Mouse (Mus musculus) kidney, adult 2 months (tissue): ENCODE results near the gene Tomm70a. TPM values are rescaled to one million over a fixed set of nuclear protein-coding genes. Genes with fewer than 3 reads are reported as not detected.
A peak's percentile ranks its signal among the peaks of the same experiment; 100 is the strongest.

ENCODE experiments used
- DNase-seq: peaks from one replicate; pipeline ENCODE4 v3.0.0; 2021
- H3K27ac ChIP-seq: fragments of 200-500 bp; 2 replicates; pipeline ENCODE4 v1.5.1; 2012; ENCODE audit warnings: low read depth, low read length, control low read depth, inconsistent platforms; ENCODE audit not compliant: insufficient read depth
- H3K27me3 ChIP-seq: fragments of 200-500 bp; replicated peaks from 2 replicates; pipeline ENCODE4 v1.6.1; 2012; ENCODE audit warnings: mild to moderate bottlenecking, moderate library complexity, low read length, inconsistent platforms; ENCODE audit not compliant: control insufficient read depth, insufficient read depth
- H3K36me3 ChIP-seq: fragments of 200-500 bp; 2 replicates; pipeline ENCODE4 v1.6.1; 2012; ENCODE audit warnings: mild to moderate bottlenecking, moderate library complexity, low read length, inconsistent platforms; ENCODE audit not compliant: control insufficient read depth, insufficient read depth
- H3K4me1 ChIP-seq: fragments of 200-500 bp; 2 replicates; pipeline ENCODE4 v1.6.1; 2011; ENCODE audit warnings: low read length; ENCODE audit not compliant: control insufficient read depth, insufficient read depth
- H3K4me3 ChIP-seq: fragments of 200-500 bp; 2 replicates; pipeline ENCODE4 v1.5.1; 2011; ENCODE audit warnings: mild to moderate bottlenecking, low read depth, low read length, control low read depth; ENCODE audit not compliant: insufficient read depth
- CTCF ChIP-seq: fragments of 200-500 bp; conservative IDR thresholded peaks from 2 replicates; pipeline ENCODE4 v1.5.1; 2011; ENCODE audit warnings: low read depth, mild to moderate bottlenecking, control low read depth, low read length, moderate library complexity, mixed read lengths; ENCODE audit not compliant: insufficient read depth, insufficient read length
- POLR2A ChIP-seq: fragments of 200-500 bp; IDR thresholded peaks from one replicate; pipeline ENCODE4 v1.6.1; 2011; ENCODE audit warnings: low read depth, low read length, control low read depth
- WGBS: fragments of 180-500 bp; shearing (Covaris S2); methylation state at CpG from one replicate; pipeline ENCODE4 v1.1.7; 2018; 5-methylcytosine and 5-hydroxymethylcytosine counted together
- polyA plus RNA-seq: library from polyadenylated mRNA; depleted of rRNA; stranded (reverse); fragments of >200 nt; gene quantifications from 2 replicates; pipeline ENCODE4 v1.2.3, GENCODE M21; 2012

The Tomm70a gene
- polyA plus RNA-seq, 1 experiment: 12.5 TPM

- no peak overlapping the region for H3K27ac ChIP-seq
- no peak for TF ChIP-seq POLR2A
- TF ChIP-seq CTCF: no peak
- H3K27me3 ChIP-seq: no peaks in the 10 kb centered on the region
- no peaks in the 10 kb centered on the region for H3K36me3 ChIP-seq
- H3K4me1 ChIP-seq: peaks cover 7% of the 10 kb centered on the region
- WGBS: 80% methylated on average over 5 of the region's 5 CpGs
- H3K4me3 ChIP-seq: no peak overlapping the region
- no peak for DNase-seq
Measured at GRCm38 (mm10) chr16:57099572-57100237, 21.8 kb upstream of the Tomm70a start.

GRCm38 (mm10) chr16:57101174-57101573 is 20.3 kb upstream of the Tomm70a start:
- WGBS: 63% methylated on average over 1 of the region's 1 CpGs
- Histone ChIP-seq H3K4me3 (no peak overlapping the region), H3K36me3 (no peaks in the 10 kb centered on the region), H3K4me1 (peaks cover 7% of the 10 kb centered on the region), H3K27me3 (no peaks in the 10 kb centered on the region), H3K27ac (0 out of 2 replicates have a peak overlapping the region, but pooled peaks have one; percentile 5)
- DNase-seq: peak; percentile 88
- TF ChIP-seq CTCF: no peak
- TF ChIP-seq POLR2A: no peak

- Histone ChIP-seq H3K27ac (no peak overlapping the region), H3K27me3 (no peaks in the 10 kb centered on the region), H3K4me1 (peaks cover 4% of the 10 kb centered on the region; the same call in 1 of the 2 replicates), H3K4me3 (no peak overlapping the region), H3K36me3 (no peaks in the 10 kb centered on the region)
- no peak for DNase-seq
- TF ChIP-seq POLR2A (no peak), CTCF (no peak)
- WGBS: 64% methylated on average over 5 of the region's 5 CpGs
Measured at GRCm38 (mm10) chr16:57106185-57106960, 15.1 kb upstream of the Tomm70a start.

- TF ChIP-seq POLR2A (no peak), CTCF (peak; percentile 33; the same call in 1 of the 2 replicates)
- DNase-seq: peak; percentile 39
Measured at GRCm38 (mm10) chr16:57116066-57116465, 5.4 kb upstream of the Tomm70a start.

GRCm38 (mm10) chr16:57117562-57117961 is 3.9 kb upstream of the Tomm70a start:
- no peak overlapping the region for H3K27ac ChIP-seq
- no peaks in the 10 kb centered on the region for H3K36me3 ChIP-seq
- H3K4me1 ChIP-seq: no peaks in the 10 kb centered on the region; the same call in 1 of the 2 replicates
- DNase-seq: no peak
- WGBS: 83% methylated on average over 2 of the region's 2 CpGs
- no peak for TF ChIP-seq CTCF
- no peak for TF ChIP-seq POLR2A
- no peaks in the 10 kb centered on the region for H3K27me3 ChIP-seq
- no peak overlapping the region for H3K4me3 ChIP-seq

More at GRCm38 (mm10) chr16:57116066-57116465, 5.4 kb upstream of the Tomm70a start:
- Histone ChIP-seq H3K27ac (no peak overlapping the region), H3K4me1 (no peaks in the 10 kb centered on the region; the same call in 1 of the 2 replicates), H3K4me3 (no peak overlapping the region), H3K36me3 (no peaks in the 10 kb centered on the region), H3K27me3 (no peaks in the 10 kb centered on the region)

- H3K36me3 ChIP-seq: no peaks in the 10 kb centered on the region
- H3K27ac ChIP-seq: peak overlapping the region; percentile 71
- no peak for DNase-seq
- H3K4me1 ChIP-seq: peaks cover 11% of the 10 kb centered on the region
- peak overlapping the region; percentile 75 for H3K4me3 ChIP-seq
- under 1% methylated on average over 59 of the region's 59 CpGs for WGBS
- H3K27me3 ChIP-seq: no peaks in the 10 kb centered on the region
- TF ChIP-seq POLR2A: no peak
- no peak for TF ChIP-seq CTCF
Measured at GRCm38 (mm10) chr16:57121816-57122415, 413 bp downstream of the Tomm70a start.
